Mouse (Mus musculus) telencephalon, adult 2 months (tissue): ENCODE measurements at regions not wholly inside any gene's neighbourhood (a gene's known extent, or its start where the extent isn't known, plus 50 kb on each side); places are given as distances from the start of the nearest gene placed in this dataset.

Experiments used
- DNase-seq: peaks from one replicate; pipeline ENCODE4 v3.0.0-alpha.2; 2011; ENCODE audit warnings: low read depth, low spot score

GRCm38 (mm10) chr14:91027054-91027453 lies 2555.9 kb upstream of the Pcdh20 start:
- no peak for DNase-seq

GRCm38 (mm10) chr14:91020099-91020498 lies 2548.9 kb upstream of the Pcdh20 start:
- DNase-seq: no peak

GRCm38 (mm10) chr14:91014712-91015111 lies 2543.5 kb upstream of the Pcdh20 start:
- DNase-seq: peak; percentile 11
